Mouse (Mus musculus) olfactory bulb, adult 2 months (tissue): Measurements from ENCODE around the gene Akr1c18.

Experiments used
- CTCF ChIP-seq: fragments of 200-500 bp; IDR thresholded peaks from 2 replicates; pipeline ENCODE4 v1.5.1; 2012; ENCODE audit warnings: low read depth, mild to moderate bottlenecking, low read length, moderate library complexity; ENCODE audit not compliant: insufficient read depth
- POLR2A ChIP-seq: fragments of 200-500 bp; IDR thresholded peaks from 2 replicates; pipeline ENCODE4 v1.6.1; 2012; ENCODE audit warnings: mild to moderate bottlenecking, low read depth, low read length, moderate library complexity; ENCODE audit not compliant: insufficient read depth

DNA sequence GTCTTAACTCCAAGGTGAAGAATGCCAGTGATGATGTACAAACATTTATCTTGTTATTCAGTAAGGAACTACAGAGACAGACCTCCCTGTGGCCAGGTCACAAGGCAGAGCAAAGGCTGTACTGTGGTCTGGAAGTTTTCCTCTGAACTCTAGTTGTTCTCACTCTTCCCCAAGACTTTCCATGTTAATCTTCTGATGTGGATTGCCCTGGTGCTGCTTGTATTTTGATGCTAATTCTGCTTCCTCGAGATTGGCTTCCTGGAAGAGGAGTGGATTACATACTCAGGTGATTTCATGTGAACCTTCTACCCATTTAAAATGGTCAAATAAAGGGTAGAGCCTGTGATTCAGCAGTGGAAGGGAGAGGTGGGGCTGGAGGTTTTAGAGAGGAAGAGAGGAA lies 17.6 kb upstream of the Akr1c18 start:
- TF ChIP-seq CTCF = no peak
- TF ChIP-seq POLR2A = no peak
